Mouse (Mus musculus): ENCODE data around the gene Stip1.
"Not testable (repeated sequence)": the region's sequence is repeated elsewhere in the genome, so short reads cannot be mapped to it uniquely, and the experiment has no call there.

Gene Stip1

GRCm38 (mm10) chr19:6994489-6994888 is 45.3 kb downstream of the Stip1 start:
- Histone ChIP-seq H3K27me3 (ENCODE audit: insufficient read depth, low read length) (no peaks in the 10 kb centered on the region), H3K4me1 (replicated peaks; ENCODE audit: low read depth, low read length) (peaks cover 80% of the 10 kb centered on the region), H3K9me3 (ENCODE audit: low read length) (peaks cover 12% of the 10 kb centered on the region), H3K36me3 (ENCODE audit: insufficient read depth, low read length) (peaks cover 20% of the 10 kb centered on the region), H3K4me3 (replicated peaks; ENCODE audit: low read length) (peak overlapping the region; percentile 84; the same call in 1 of the 2 replicates)
- no peak for TF ChIP-seq CTCF (conservative IDR thresholded peaks at IDR 0.05; ENCODE audit: low read length)
- no peak for TF ChIP-seq NANOG (IDR thresholded peaks at IDR 0.05; ENCODE audit: borderline replicate concordance, low read length)
- TF ChIP-seq POU5F1 (IDR thresholded peaks at IDR 0.05; ENCODE audit: borderline replicate concordance, low read length) = no peak

- H3K4me3 ChIP-seq (replicated peaks; ENCODE audit: low read length) = no peak overlapping the region
- peaks cover 85% of the 10 kb centered on the region for H3K4me1 ChIP-seq (replicated peaks; ENCODE audit: low read depth, low read length)
- H3K27me3 ChIP-seq (ENCODE audit: insufficient read depth, low read length) = no peaks in the 10 kb centered on the region
- TF ChIP-seq NANOG (IDR thresholded peaks at IDR 0.05; ENCODE audit: borderline replicate concordance, low read length) (no peak), CTCF (conservative IDR thresholded peaks at IDR 0.05; ENCODE audit: low read length) (no peak), POU5F1 (IDR thresholded peaks at IDR 0.05; ENCODE audit: borderline replicate concordance, low read length) (no peak)
- H3K36me3 ChIP-seq (ENCODE audit: insufficient read depth, low read length) = peaks cover 20% of the 10 kb centered on the region
- peaks cover 7% of the 10 kb centered on the region for H3K9me3 ChIP-seq (ENCODE audit: low read length)
These were observed 45.8 kb downstream of the Stip1 start for GRCm38 (mm10) chr19:6994002-6994401.

DNA sequence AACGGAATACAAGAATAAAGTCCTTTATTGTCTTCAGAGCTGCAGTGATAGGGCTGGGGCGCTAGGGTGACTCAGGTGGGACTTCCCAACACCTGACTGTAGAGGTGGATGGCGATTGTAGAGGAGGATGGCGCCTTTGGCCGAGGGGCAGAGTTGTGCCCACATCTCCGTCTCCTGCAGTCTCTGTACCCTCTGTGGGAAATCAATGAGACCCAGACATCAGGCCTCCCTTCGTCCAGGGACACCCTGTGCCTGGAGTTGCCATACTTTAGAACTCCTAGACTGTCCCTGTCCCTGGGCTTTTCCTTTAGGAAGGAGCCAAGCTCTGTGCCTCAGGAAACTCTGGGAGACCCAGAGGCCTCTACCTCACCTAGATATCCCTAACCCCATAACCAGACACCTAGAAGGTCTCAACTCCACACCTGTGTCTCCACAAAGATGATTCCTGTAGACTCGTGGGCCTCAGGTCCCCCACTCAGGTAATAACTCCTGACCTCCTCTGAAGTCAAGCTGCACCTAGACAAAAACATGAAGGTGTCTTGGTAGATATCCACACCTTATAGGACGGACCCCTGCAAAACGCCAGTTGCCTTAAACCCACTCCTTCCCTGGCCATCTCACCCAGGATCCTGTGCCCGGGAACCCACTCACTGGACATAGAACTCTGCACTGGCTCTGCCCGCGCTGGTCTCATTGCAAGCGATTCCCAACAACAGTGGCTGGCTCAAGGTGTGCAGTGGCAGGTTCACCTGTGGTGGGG is 46.6 kb downstream of the Stip1 start:
- TF ChIP-seq NANOG (IDR thresholded peaks at IDR 0.05; ENCODE audit: borderline replicate concordance, low read length) (no peak), POU5F1 (IDR thresholded peaks at IDR 0.05; ENCODE audit: borderline replicate concordance, low read length) (no peak), CTCF (conservative IDR thresholded peaks at IDR 0.05; ENCODE audit: low read length) (no peak)
- Histone ChIP-seq H3K27me3 (ENCODE audit: insufficient read depth, low read length) (no peaks in the 10 kb centered on the region), H3K36me3 (ENCODE audit: insufficient read depth, low read length) (peaks cover 12% of the 10 kb centered on the region), H3K4me3 (replicated peaks; ENCODE audit: low read length) (peak overlapping the region; percentile 71), H3K4me1 (replicated peaks; ENCODE audit: low read depth, low read length) (peaks cover 85% of the 10 kb centered on the region), H3K9me3 (ENCODE audit: low read length) (no peaks in the 10 kb centered on the region)

DNA sequence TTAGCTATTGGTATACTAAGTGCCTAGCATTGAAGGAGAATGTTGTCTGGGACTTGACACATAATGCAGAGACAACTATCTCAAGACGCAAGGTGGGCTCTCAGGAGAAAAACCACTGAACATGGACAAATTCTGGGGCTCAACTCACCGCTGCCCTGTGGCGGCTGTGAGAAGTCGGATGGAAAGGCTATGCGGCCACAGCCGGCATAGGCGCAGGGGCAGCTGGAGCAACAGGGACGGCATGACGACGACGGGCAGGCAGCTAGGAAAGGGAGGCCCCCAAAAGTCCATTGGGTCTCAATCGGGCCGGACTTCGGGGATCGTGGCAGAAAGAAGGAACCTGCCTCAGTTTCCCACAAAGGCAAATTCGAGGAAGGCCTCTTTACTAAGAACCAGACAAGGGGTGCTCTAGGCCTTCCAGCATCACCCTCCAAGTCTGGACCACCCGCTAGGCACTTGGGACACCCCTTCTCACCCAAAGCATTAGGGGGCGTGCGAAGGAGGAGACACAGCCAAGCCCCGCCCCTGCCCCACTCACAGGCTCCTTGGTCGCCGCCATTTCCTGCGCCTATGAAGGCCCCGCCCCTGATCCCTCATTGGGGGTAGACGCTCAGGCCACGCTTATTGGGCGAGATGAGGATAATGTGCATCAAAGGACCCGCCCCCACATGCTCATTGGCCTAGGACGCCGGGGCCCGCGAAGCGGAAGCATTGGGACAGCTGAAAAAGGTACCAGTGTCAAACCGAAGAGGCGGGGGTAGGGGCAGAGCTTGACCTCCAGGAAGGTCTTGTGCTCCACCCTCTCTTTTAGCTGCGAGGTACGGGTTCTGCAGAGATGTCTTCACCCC is 47.5 kb downstream of the Stip1 start, which contains the start of gene Dnajc4:
Gene Dnajc4, minus strand, starts transcription at position 562 of the 848 bp plus-strand sequence.
- peak within 1 kb of the TSS; percentile 83 for H3K4me3 ChIP-seq (replicated peaks; ENCODE audit: low read length)
- H3K4me1 ChIP-seq (replicated peaks; ENCODE audit: low read depth, low read length) = peaks cover 81% of the 10 kb centered on the region
- TF ChIP-seq CTCF (conservative IDR thresholded peaks at IDR 0.05; ENCODE audit: low read length) = no peak
- no peak for TF ChIP-seq NANOG (IDR thresholded peaks at IDR 0.05; ENCODE audit: borderline replicate concordance, low read length)
- no peak for TF ChIP-seq POU5F1 (IDR thresholded peaks at IDR 0.05; ENCODE audit: borderline replicate concordance, low read length)
- no peaks in the 10 kb centered on the region for H3K27me3 ChIP-seq (ENCODE audit: insufficient read depth, low read length)
- H3K9me3 ChIP-seq (ENCODE audit: low read length) = no peaks in the 10 kb centered on the region
- peaks cover 7% of the 10 kb centered on the region; the same call in 1 of the 2 replicates for H3K36me3 ChIP-seq (ENCODE audit: insufficient read depth, low read length)

- H3K27me3 ChIP-seq (ENCODE audit: insufficient read depth, low read length); H3K4me3 ChIP-seq (replicated peaks; ENCODE audit: low read length); H3K9me3 ChIP-seq (ENCODE audit: low read length): not testable (repeated sequence)
- H3K36me3 ChIP-seq (ENCODE audit: insufficient read depth, low read length) = peaks cover 10% of the 10 kb centered on the region
- H3K4me1 ChIP-seq (replicated peaks; ENCODE audit: low read depth, low read length) = peaks cover 79% of the 10 kb centered on the region
These were observed 48.6 kb downstream of the Stip1 start for GRCm38 (mm10) chr19:6991166-6991565.

DNA sequence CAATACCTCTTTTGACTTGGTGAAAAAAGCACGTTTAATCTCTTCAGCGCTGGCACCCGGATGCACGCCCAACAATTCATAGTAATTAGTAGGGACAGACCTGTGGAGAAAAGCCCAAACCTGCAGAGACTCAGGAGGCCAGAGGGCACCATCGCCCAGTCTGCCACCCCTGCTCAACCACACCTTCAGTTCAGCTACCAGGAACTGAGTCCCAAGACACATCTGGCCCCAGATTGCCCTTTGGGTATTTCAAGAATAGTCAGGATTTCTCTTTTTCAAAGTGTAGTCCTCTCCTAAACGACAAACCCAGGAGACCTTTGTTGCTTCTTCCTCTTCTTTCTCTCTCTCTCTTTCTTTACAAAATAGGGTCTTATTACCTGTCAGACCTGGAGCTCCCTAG is 49.1 kb downstream of the Stip1 start:
- TF ChIP-seq CTCF (conservative IDR thresholded peaks at IDR 0.05; ENCODE audit: low read length) (no peak), POU5F1 (IDR thresholded peaks at IDR 0.05; ENCODE audit: borderline replicate concordance, low read length) (no peak), NANOG (IDR thresholded peaks at IDR 0.05; ENCODE audit: borderline replicate concordance, low read length) (no peak)
- Histone ChIP-seq H3K27me3 (ENCODE audit: insufficient read depth, low read length) (no peaks in the 10 kb centered on the region), H3K9me3 (ENCODE audit: low read length) (no peaks in the 10 kb centered on the region), H3K4me3 (replicated peaks; ENCODE audit: low read length) (no peak overlapping the region), H3K36me3 (ENCODE audit: insufficient read depth, low read length) (peaks cover 15% of the 10 kb centered on the region), H3K4me1 (replicated peaks; ENCODE audit: low read depth, low read length) (peaks cover 82% of the 10 kb centered on the region)

GRCm38 (mm10) chr19:6989251-6989650 is 50.5 kb downstream of the Stip1 start:
- TF ChIP-seq NANOG (IDR thresholded peaks at IDR 0.05; ENCODE audit: borderline replicate concordance, low read length) = no peak
- TF ChIP-seq CTCF (conservative IDR thresholded peaks at IDR 0.05; ENCODE audit: low read length) = no peak
- TF ChIP-seq POU5F1 (IDR thresholded peaks at IDR 0.05; ENCODE audit: borderline replicate concordance, low read length) = no peak
- H3K36me3 ChIP-seq (ENCODE audit: insufficient read depth, low read length) = peaks cover 29% of the 10 kb centered on the region
- peak overlapping the region; percentile 32; the same call in 1 of the 2 replicates for H3K4me3 ChIP-seq (replicated peaks; ENCODE audit: low read length)
- H3K4me1 ChIP-seq (replicated peaks; ENCODE audit: low read depth, low read length) = peaks cover 82% of the 10 kb centered on the region
- H3K27me3 ChIP-seq (ENCODE audit: insufficient read depth, low read length) = no peaks in the 10 kb centered on the region
- no peaks in the 10 kb centered on the region for H3K9me3 ChIP-seq (ENCODE audit: low read length)

DNA sequence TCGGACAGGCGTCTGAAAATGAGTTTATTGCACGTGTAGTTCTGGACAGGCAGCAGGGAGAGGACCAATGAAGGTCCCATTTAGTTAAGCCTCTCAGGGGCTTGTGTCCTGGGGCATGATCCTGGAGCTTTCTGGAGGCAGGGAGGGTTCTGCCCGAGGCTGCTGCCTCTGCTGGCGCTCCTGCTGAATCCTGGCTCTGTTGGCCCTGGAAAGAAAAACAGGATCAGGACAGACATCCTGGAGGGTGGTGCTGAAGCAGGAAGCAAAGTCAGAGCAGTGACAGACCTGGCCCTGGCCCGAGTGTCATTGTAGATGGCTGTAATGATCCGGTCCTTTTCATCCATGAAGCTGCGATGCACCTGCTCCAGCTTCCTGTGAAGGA is 51.9 kb downstream of the Stip1 start:
- H3K36me3 ChIP-seq (ENCODE audit: insufficient read depth, low read length) = peaks cover 41% of the 10 kb centered on the region
- TF ChIP-seq CTCF (conservative IDR thresholded peaks at IDR 0.05; ENCODE audit: low read length) (no peak), POU5F1 (IDR thresholded peaks at IDR 0.05; ENCODE audit: borderline replicate concordance, low read length) (no peak), NANOG (IDR thresholded peaks at IDR 0.05; ENCODE audit: borderline replicate concordance, low read length) (no peak)
- H3K9me3 ChIP-seq (ENCODE audit: low read length) = no peaks in the 10 kb centered on the region
- H3K4me3 ChIP-seq (replicated peaks; ENCODE audit: low read length) = peak overlapping the region; percentile 86
- H3K27me3 ChIP-seq (ENCODE audit: insufficient read depth, low read length) = no peaks in the 10 kb centered on the region
- H3K4me1 ChIP-seq (replicated peaks; ENCODE audit: low read depth, low read length) = peaks cover 82% of the 10 kb centered on the region

All from E14TG2a.4 (cell line).